Mouse (Mus musculus) left cerebral cortex, postnatal 14 days (tissue): ENCODE measurements around the gene Olfr98. TPM values are rescaled to one million over a fixed set of nuclear protein-coding genes. Genes with fewer than 3 reads are reported as not detected.

Source experiments
- total RNA-seq, 2 experiments: library from RNA; stranded (reverse); gene quantifications; 2 replicates each; pipeline ENCODE4 v1.2.3; 2021

Gene Olfr98
- total RNA-seq, 2 experiments from 2014 or later = not detected

Other genes with a start within 250 kb of the Olfr98 start
- 10 to 100 TPM; 23.9 to 46.1 TPM for gene Mog, start 240.4 kb downstream of the Olfr98 start, total RNA-seq
- gene Gabbr1, start 217.8 kb downstream of the Olfr98 start, total RNA-seq = 100 to 1,000 TPM; 629 to 637 TPM
- gene Olfr90, start 175.2 kb downstream of the Olfr98 start, total RNA-seq = under 1 TPM in 1 of 2 experiments, not detected in 1; 0.13 TPM
- not detected for gene Olfr91, start 165.5 kb downstream of the Olfr98 start, total RNA-seq
- gene Olfr92, start 143.7 kb downstream of the Olfr98 start, total RNA-seq = not detected
- not detected for gene Olfr93, start 102.3 kb downstream of the Olfr98 start, total RNA-seq
- not detected for gene Ubd, start 69.9 kb downstream of the Olfr98 start, total RNA-seq
- gene Olfr94, start 62.8 kb downstream of the Olfr98 start, total RNA-seq = not detected
- not detected for gene Olfr95, start 50.6 kb downstream of the Olfr98 start, total RNA-seq
- gene Olfr96, start 43.6 kb downstream of the Olfr98 start, total RNA-seq = not detected
- gene Olfr97, start 26.4 kb downstream of the Olfr98 start, total RNA-seq = not detected
- gene H2-M3, start 6.5 kb upstream of the Olfr98 start, total RNA-seq = 1 to 10 TPM; 2.7 to 4.1 TPM
- not detected for gene Olfr99, start 19.7 kb upstream of the Olfr98 start, total RNA-seq
- gene Olfr101, start 40.6 kb upstream of the Olfr98 start, total RNA-seq = not detected
- not detected for gene Olfr102, start 53.3 kb upstream of the Olfr98 start, total RNA-seq
- gene Olfr103, start 75.9 kb upstream of the Olfr98 start, total RNA-seq = not detected
- not detected for gene Olfr104-ps, start 95.8 kb upstream of the Olfr98 start, total RNA-seq
- not detected for gene Olfr105-ps, start 115.3 kb upstream of the Olfr98 start, total RNA-seq
- not detected for gene Olfr106-ps, start 126.6 kb upstream of the Olfr98 start, total RNA-seq
- gene Olfr107, start 135.5 kb upstream of the Olfr98 start, total RNA-seq = not detected
- not detected for gene Olfr108, start 181.7 kb upstream of the Olfr98 start, total RNA-seq
- gene Olfr109, start 195.2 kb upstream of the Olfr98 start, total RNA-seq = not detected
- gene H2-M2, start 219.8 kb upstream of the Olfr98 start, total RNA-seq = not detected
- not detected for gene Olfr110, start 228.7 kb upstream of the Olfr98 start, total RNA-seq
- gene Olfr111, start 244.3 kb upstream of the Olfr98 start, total RNA-seq = not detected